Mouse (Mus musculus) forebrain, embryonic 16.5 days (tissue): ENCODE data around the gene Rbx1. TPM values are rescaled to one million over a fixed set of nuclear protein-coding genes. Genes with fewer than 3 reads are reported as not detected.

Experiments used
- ATAC-seq: fragments of 200-750 bp; cut with Nextera tagmentation; 2 replicates; pipeline ENCODE4 v1.8.0; 2017; ENCODE audit warnings: mild to moderate bottlenecking, moderate library complexity
- H3K27ac ChIP-seq: fragments of 300-500 bp; sonication (generic); 2 replicates; pipeline ENCODE4 v1.5.1; 2014; ENCODE audit warnings: low read length, control low read depth
- H3K27me3 ChIP-seq: fragments of 300-500 bp; sonication (generic); replicated peaks from 2 replicates; pipeline ENCODE4 v1.6.1; 2014; ENCODE audit warnings: low read length; ENCODE audit not compliant: control insufficient read depth, insufficient read depth
- H3K36me3 ChIP-seq: fragments of 300-500 bp; sonication (generic); 2 replicates; pipeline ENCODE4 v1.6.1; 2014; ENCODE audit not compliant: control insufficient read depth, insufficient read depth
- H3K4me1 ChIP-seq: fragments of 300-500 bp; sonication (generic); replicated peaks from 2 replicates; pipeline ENCODE4 v1.6.1; 2014; ENCODE audit warnings: low read length; ENCODE audit not compliant: control insufficient read depth, insufficient read depth
- H3K4me2 ChIP-seq: fragments of 300-500 bp; sonication (generic); 2 replicates; pipeline ENCODE4 v1.6.1; 2014; ENCODE audit warnings: mild to moderate bottlenecking, low read length, control low read depth
- H3K4me3 ChIP-seq: fragments of 300-500 bp; sonication (generic); replicated peaks from 2 replicates; pipeline ENCODE4 v1.5.1; 2014; ENCODE audit warnings: mild to moderate bottlenecking, low read length, control low read depth
- H3K9ac ChIP-seq: fragments of 300-500 bp; sonication (generic); replicated peaks from 2 replicates; pipeline ENCODE4 v1.6.1; 2014; ENCODE audit warnings: low read depth, low read length, control low read depth
- H3K9me3 ChIP-seq: fragments of 300-500 bp; sonication (generic); 2 replicates; pipeline ENCODE4 v1.6.1; 2016; ENCODE audit warnings: low read length; ENCODE audit not compliant: control insufficient read depth
- WGBS: fragments of 180-500 bp; shearing (Covaris S2); extraction: QIAGEN DNeasy Blood & Tissue Kit; methylation state at CpG from one replicate; pipeline ENCODE4 v1.1.7; 2014; 5-methylcytosine and 5-hydroxymethylcytosine counted together
- polyA plus RNA-seq: library from polyadenylated mRNA; unstranded; fragments of >200 nt; fragmentation: Nextera tagmentation; extraction: Ambion mirVana; gene quantifications from 2 replicates; pipeline ENCODE4 v1.2.1, GENCODE M21; 2015

The Rbx1 gene
- polyA plus RNA-seq, 1 experiment from 2014 or later: 466 TPM

DNA sequence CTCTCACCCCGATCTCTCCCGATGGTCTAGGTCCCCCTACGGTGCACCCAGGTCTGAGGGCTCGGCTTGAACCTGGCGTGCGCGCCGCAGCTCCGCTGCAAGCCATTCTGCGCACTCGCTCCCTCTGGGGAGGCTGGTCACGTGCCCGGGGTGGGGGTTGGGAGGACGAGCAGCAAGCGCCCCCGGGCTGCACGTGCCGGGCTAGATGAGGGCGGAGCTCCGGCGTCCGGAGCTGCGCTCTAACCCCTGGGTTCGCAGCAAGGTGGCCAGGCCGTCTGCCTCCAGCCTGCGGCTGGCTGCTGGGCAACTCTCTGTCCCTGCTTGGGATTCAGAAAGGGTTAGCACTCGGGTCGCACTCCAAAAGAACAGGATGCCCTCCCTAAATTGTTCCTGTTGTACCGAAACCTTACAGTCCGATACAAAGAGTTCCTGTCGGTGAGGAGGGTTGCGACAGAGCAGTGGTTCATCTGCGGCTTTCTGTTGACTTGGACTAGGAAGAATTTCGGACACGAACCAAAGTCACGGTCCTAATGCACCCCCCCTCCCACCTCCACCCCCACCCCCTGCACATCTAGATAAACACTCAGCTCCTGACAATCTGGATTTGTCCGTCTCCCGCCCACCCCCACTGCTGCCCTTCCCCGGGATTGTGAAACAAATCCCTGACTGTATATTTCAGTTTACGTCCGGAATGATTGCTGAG lies 57.2 kb downstream of the Rbx1 start:
- H3K27me3 ChIP-seq: no peaks in the 10 kb centered on the region
- WGBS: under 1% methylated on average over 41 of the region's 41 CpGs
- peaks cover 7% of the 10 kb centered on the region; the same call in 1 of the 2 replicates for H3K4me1 ChIP-seq
- peak overlapping the region; percentile 62 for H3K27ac ChIP-seq
- H3K9me3 ChIP-seq: no peaks in the 10 kb centered on the region
- ATAC-seq: peak; percentile 97
- H3K9ac ChIP-seq: peak overlapping the region; percentile 72
- H3K36me3 ChIP-seq: no peaks in the 10 kb centered on the region
- H3K4me2 ChIP-seq: peak overlapping the region; percentile 71
- H3K4me3 ChIP-seq: peak overlapping the region; percentile 45

DNA sequence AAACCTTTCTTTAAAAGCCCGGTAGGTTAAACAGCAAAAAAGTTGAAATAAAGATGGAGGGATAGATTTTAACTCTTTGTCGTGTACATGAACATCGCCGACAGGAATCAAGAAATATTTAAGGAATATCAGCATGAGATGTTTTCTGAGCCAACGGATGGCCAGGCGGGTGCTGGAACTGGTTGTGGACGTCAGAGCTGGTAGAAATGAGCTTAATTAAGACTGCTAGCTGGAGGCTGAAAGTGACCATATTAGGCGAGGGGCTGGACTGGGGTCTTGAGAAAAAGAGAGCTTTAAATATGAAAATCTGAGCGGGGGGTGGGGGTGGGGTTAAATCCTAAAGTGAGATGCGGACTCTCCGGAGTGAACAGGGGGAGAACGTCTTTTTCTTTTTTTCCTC lies 57.8 kb downstream of the Rbx1 start:
- H3K9me3 ChIP-seq: no peaks in the 10 kb centered on the region
- WGBS: 1% methylated on average over 12 of the region's 12 CpGs
- no peaks in the 10 kb centered on the region for H3K36me3 ChIP-seq
- ATAC-seq: no peak
- H3K4me1 ChIP-seq: peaks cover 7% of the 10 kb centered on the region; the same call in 1 of the 2 replicates
- H3K9ac ChIP-seq: peak overlapping the region; percentile 72; the same call in 1 of the 2 replicates
- H3K4me3 ChIP-seq: peak overlapping the region; percentile 45
- H3K27me3 ChIP-seq: no peaks in the 10 kb centered on the region
- H3K4me2 ChIP-seq: peak overlapping the region; percentile 71
- H3K27ac ChIP-seq: peak overlapping the region; percentile 8; the same call in 1 of the 2 replicates

Other genes starting within 250 kb of the Rbx1 start
- 1.2 and 2.3 TPM in 2 replicates for gene Mchr1, start 230.8 kb upstream of the Rbx1 start, polyA plus RNA-seq
- 132 and 144 TPM in 2 replicates for gene Slc25a17, start 105.5 kb upstream of the Rbx1 start, polyA plus RNA-seq
- gene St13, start 66.2 kb upstream of the Rbx1 start, polyA plus RNA-seq: 206 and 233 TPM in 2 replicates
- 9.0 and 10.0 TPM in 2 replicates for gene Xpnpep3, start 66.2 kb upstream of the Rbx1 start, polyA plus RNA-seq
- 1.4 and 2.3 TPM in 2 replicates for gene Dnajb7, start 58.0 kb upstream of the Rbx1 start, polyA plus RNA-seq
- gene Ep300, start 119.1 kb downstream of the Rbx1 start, polyA plus RNA-seq: 17.9 and 18.0 TPM in 2 replicates
- 30.8 and 32.7 TPM in 2 replicates for gene L3mbtl2, start 197.6 kb downstream of the Rbx1 start, polyA plus RNA-seq
- 18.6 and 27.7 TPM in 2 replicates for gene Chadl, start 231.0 kb downstream of the Rbx1 start, polyA plus RNA-seq